In the genomic region with DNA sequence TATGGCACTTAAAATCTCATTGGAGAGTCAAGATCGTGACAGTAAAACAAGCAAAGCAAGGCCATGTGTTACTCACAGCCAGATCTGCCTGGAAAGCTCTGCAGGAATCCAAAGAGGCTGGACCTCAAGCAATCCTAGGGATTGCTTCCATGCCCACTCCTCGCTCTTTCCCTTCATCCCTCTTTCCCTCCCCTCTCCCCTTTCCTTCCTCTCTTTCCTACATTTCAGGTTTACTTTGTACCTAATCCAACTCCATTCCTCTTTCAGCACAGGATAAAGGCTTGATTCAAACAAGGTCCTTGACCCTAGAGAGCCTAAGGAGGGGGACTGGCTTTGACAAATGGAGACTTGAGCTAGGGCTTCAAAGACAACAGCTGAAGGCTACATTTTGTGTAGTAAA, we compare ENCODE assay signal across 20 mouse cellular contexts.
DNase-seq lines count a peak whose midpoint lies in the region; ATAC-seq and TF ChIP-seq lines count a peak whose summit lies in the region.
"Had no signal": no experiment of that assay in that cellular context is flagged by ENCODE, and none has a peak within 500 bp of the region (broad histone marks: within the 10 kb centered on the region; RNA-seq: fewer than 3 reads in every experiment).

No protein-coding gene starts in this region.

- no peaks in the 10 kb centered on the region for H3K36me3 ChIP-seq in forebrain, embryonic 10.5 days (replicated peaks)
- no peaks in the 10 kb centered on the region for H3K36me3 ChIP-seq in forebrain, postnatal 0 days (ENCODE audit: insufficient read depth)
- no peaks in the 10 kb centered on the region for H3K36me3 ChIP-seq in lung, embryonic 14.5 days (ENCODE audit: insufficient read depth)
- H3K36me3 ChIP-seq in limb, embryonic 12.5 days = no peaks in the 10 kb centered on the region
- H3K36me3 ChIP-seq: hindbrain, embryonic 12.5 days; hindbrain, embryonic 15.5 days had no signal

- no peak overlapping the region for H3K9ac ChIP-seq in forebrain, postnatal 0 days
- H3K9ac ChIP-seq in lung, embryonic 14.5 days = no peak overlapping the region
- H3K9ac ChIP-seq in limb, embryonic 12.5 days (replicated peaks) = no peak overlapping the region
- H3K9ac ChIP-seq: hindbrain, embryonic 12.5 days; hindbrain, embryonic 15.5 days had no signal

- 0 out of 2 replicates have a peak, but pooled peaks cover 5% of the 10 kb centered on the region for H3K9me3 ChIP-seq in forebrain, embryonic 10.5 days
- no peaks in the 10 kb centered on the region for H3K9me3 ChIP-seq in forebrain, postnatal 0 days (ENCODE audit: low read length)
- no peaks in the 10 kb centered on the region for H3K9me3 ChIP-seq in lung, embryonic 14.5 days (ENCODE audit: low read depth, low read length)
- H3K9me3 ChIP-seq in limb, embryonic 12.5 days = peaks cover 5% of the 10 kb centered on the region
- H3K9me3 ChIP-seq: hindbrain, embryonic 12.5 days; hindbrain, embryonic 15.5 days had no signal

- no peak overlapping the region for H3K4me3 ChIP-seq in forebrain, embryonic 10.5 days
- H3K4me3 ChIP-seq in forebrain, postnatal 0 days (ENCODE audit: low read depth, low read length) = no peak overlapping the region
- H3K4me3 ChIP-seq in lung, embryonic 14.5 days (ENCODE audit: low read depth, low read length) = no peak overlapping the region
- no peak overlapping the region for H3K4me3 ChIP-seq in limb, embryonic 12.5 days (replicated peaks)
- H3K4me3 ChIP-seq: heart, adult 2 months; hindbrain, embryonic 12.5 days; hindbrain, embryonic 15.5 days had no signal

- DNase-seq in adrenal gland, adult 2 months = peak; percentile 43
- no peak for DNase-seq in adrenal gland, postnatal 25 days
- no peak for DNase-seq in forebrain, embryonic 10.5 days (ENCODE audit: extremely low spot score, low spot score)
- DNase-seq in forebrain, postnatal 0 days = no peak
- peak; percentile 29 for DNase-seq in lung, embryonic 14.5 days
- DNase-seq in lung, postnatal 36 days = no peak
- DNase-seq in frontal cortex, postnatal 36 days (ENCODE audit: low spot score in 2 of 2) = no peak
- DNase-seq: cerebellum, adult 18-20 months; cerebellum, adult 9-10 months; cerebellum, postnatal 25 days; gastrocnemius, postnatal 10 days; gastrocnemius, postnatal 36 days; heart, adult 2 months had no signal

- TF ChIP-seq CTCF in forebrain, postnatal 0 days (IDR thresholded peaks at IDR 0.05; ENCODE audit: low read depth) = no peak
- no peak for TF ChIP-seq CTCF in lung, embryonic 14.5 days (IDR thresholded peaks at IDR 0.05; ENCODE audit: low read depth)

- no peak overlapping the region for H3K4me2 ChIP-seq in forebrain, postnatal 0 days (ENCODE audit: low read depth)
- no peak overlapping the region for H3K4me2 ChIP-seq in lung, embryonic 14.5 days
- no peak overlapping the region for H3K4me2 ChIP-seq in limb, embryonic 12.5 days
- H3K4me2 ChIP-seq: heart, embryonic 11.5 days; hindbrain, embryonic 12.5 days; hindbrain, embryonic 15.5 days had no signal

- no peak for ATAC-seq in forebrain, postnatal 0 days
- no peak for ATAC-seq in lung, embryonic 14.5 days (ENCODE audit: insufficient read depth)
- no peak for ATAC-seq in limb, embryonic 12.5 days (ENCODE audit: insufficient number of reproducible peaks, insufficient read depth, low FRiP score, low TSS enrichment, low read depth)
- ATAC-seq: activated CD4-positive, CD25-positive, alpha-beta regulatory T cell, adult 4 months; forebrain, embryonic 14.5 days; intestine, postnatal 0 days had no signal

- H3K27me3 ChIP-seq in forebrain, embryonic 10.5 days (ENCODE audit: poor library complexity, severe bottlenecking) = no peaks in the 10 kb centered on the region
- H3K27me3 ChIP-seq in forebrain, postnatal 0 days (ENCODE audit: insufficient read depth, low read length) = no peaks in the 10 kb centered on the region
- H3K27me3 ChIP-seq in lung, embryonic 14.5 days (ENCODE audit: insufficient read depth, low read length) = no peaks in the 10 kb centered on the region
- H3K27me3 ChIP-seq in limb, embryonic 12.5 days = no peaks in the 10 kb centered on the region
- H3K27me3 ChIP-seq: hindbrain, embryonic 12.5 days; hindbrain, embryonic 15.5 days had no signal

- H3K4me1 ChIP-seq in forebrain, embryonic 10.5 days = peaks cover 7% of the 10 kb centered on the region
- no peaks in the 10 kb centered on the region for H3K4me1 ChIP-seq in forebrain, postnatal 0 days (ENCODE audit: insufficient read depth)
- H3K4me1 ChIP-seq in lung, embryonic 14.5 days (ENCODE audit: insufficient read depth) = no peaks in the 10 kb centered on the region
- H3K4me1 ChIP-seq in limb, embryonic 12.5 days (replicated peaks) = peaks cover 21% of the 10 kb centered on the region
- H3K4me1 ChIP-seq: hindbrain, embryonic 15.5 days had no signal

- peak overlapping the region; percentile 63; the same call in 1 of the 2 replicates for H3K27ac ChIP-seq in forebrain, embryonic 10.5 days
- H3K27ac ChIP-seq in forebrain, postnatal 0 days (ENCODE audit: low read depth, low read length) = no peak overlapping the region
- no peak overlapping the region for H3K27ac ChIP-seq in lung, embryonic 14.5 days (ENCODE audit: low read depth)
- H3K27ac ChIP-seq in limb, embryonic 12.5 days = peak overlapping the region; percentile 41; the same call in 1 of the 2 replicates
- H3K27ac ChIP-seq: heart, adult 2 months; hindbrain, embryonic 12.5 days; hindbrain, embryonic 15.5 days had no signal

- WGBS in forebrain, embryonic 10.5 days = 57% methylated on average over 2 of the region's 2 CpGs
- 35% methylated on average over 2 of the region's 2 CpGs for WGBS in forebrain, postnatal 0 days
- 20% methylated on average over 2 of the region's 2 CpGs for WGBS in lung, embryonic 14.5 days
- 13% methylated on average over 2 of the region's 2 CpGs for WGBS in limb, embryonic 12.5 days

Comparison
In these comparisons a context has a peak if more than half of its experiments do, and no peak if none do; other contexts are left out.
1. DNase-seq: peak in adrenal gland, adult 2 months (single experiment) and lung, embryonic 14.5 days (single experiment); none in adrenal gland, postnatal 25 days (single experiment), forebrain, embryonic 10.5 days (single experiment), forebrain, postnatal 0 days (single experiment), lung, postnatal 36 days (single experiment) and frontal cortex, postnatal 36 days (0 of 2).
2. H3K27ac ChIP-seq: peak in forebrain, embryonic 10.5 days (single experiment) and limb, embryonic 12.5 days (single experiment); none in forebrain, postnatal 0 days (single experiment) and lung, embryonic 14.5 days (single experiment).